Mouse (Mus musculus) megakaryocyte progenitor cell, adult 5-6 weeks (primary cell): Measurements from ENCODE around the gene Rslcan18. TPM values are rescaled to one million over a fixed set of nuclear protein-coding genes. Genes with fewer than 3 reads are reported as not detected.
A peak's percentile ranks its signal among the peaks of the same experiment; 100 is the strongest.
"Not testable (repeated sequence)": the region's sequence is repeated elsewhere in the genome, so short reads cannot be mapped to it uniquely, and the experiment has no call there.

Experiments
- ATAC-seq: replicated peaks from 2 replicates; pipeline ENCODE4 v1.8.0; 2016; ENCODE audit warnings: mild to moderate bottlenecking, moderate TSS enrichment, inconsistent platforms; ENCODE audit not compliant: poor library complexity
- total RNA-seq, 2 experiments: library from RNA; stranded (forward) in 1 of 2; stranded (reverse) in 1 of 2; fragments of 157-497, 149-512 nt in 1 of 2; fragments of 200-1000 nt in 1 of 2; gene quantifications; 2 replicates each; pipeline versions ENCODE4 v1.2.3 to v1.2.4; 2015 to 2017

Gene Rslcan18
- 1.3 and 1.6 TPM in 2 replicates for total RNA-seq (2015)
- total RNA-seq (2017) = 0.20 TPM in 1 of 2 replicates, not detected in the other

- not testable (repeated sequence) for ATAC-seq
Measured at GRCm38 (mm10) chr13:67116163-67116562, at the start of gene Rslcan18. Gene Rslcan18 (minus strand): TSS chr13:67116263.

- ATAC-seq = peak; percentile 97
Measured at GRCm38 (mm10) chr13:67128038-67128721, 12.1 kb upstream of the Rslcan18 start.

- not testable (repeated sequence) for ATAC-seq
Measured at GRCm38 (mm10) chr13:67127507-67127906, 11.4 kb upstream of the Rslcan18 start.

GRCm38 (mm10) chr13:67124460-67124859 lies 8.4 kb upstream of the Rslcan18 start:
- ATAC-seq = no peak

DNA sequence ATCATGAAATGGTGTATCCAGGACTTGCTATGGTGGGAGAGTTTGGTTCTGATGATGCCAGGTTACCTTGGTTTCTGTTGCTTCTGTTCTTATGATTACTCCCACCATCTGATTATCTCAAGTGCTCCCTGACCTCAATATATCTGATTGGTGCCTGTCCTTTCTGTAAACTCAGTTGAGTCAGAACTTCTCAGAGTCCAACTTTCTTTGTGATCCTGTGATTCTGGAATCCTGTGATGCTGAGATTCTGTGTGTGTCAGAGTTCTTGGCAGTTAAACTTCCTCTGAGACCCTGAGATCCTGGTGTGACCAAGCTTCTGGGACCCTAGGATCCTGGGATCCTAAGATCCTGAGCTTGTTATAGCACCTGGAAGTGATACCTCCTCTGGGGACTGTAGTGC lies 5.3 kb upstream of the Rslcan18 start, which contains the start of gene Zfp759:
Zfp759 (plus strand) TSS at position 301 of the 400 bp plus-strand sequence.
- ATAC-seq = not testable (repeated sequence)

- ATAC-seq = no peak
Measured at GRCm38 (mm10) chr13:67113287-67113686, 2.8 kb downstream of the Rslcan18 start.

DNA sequence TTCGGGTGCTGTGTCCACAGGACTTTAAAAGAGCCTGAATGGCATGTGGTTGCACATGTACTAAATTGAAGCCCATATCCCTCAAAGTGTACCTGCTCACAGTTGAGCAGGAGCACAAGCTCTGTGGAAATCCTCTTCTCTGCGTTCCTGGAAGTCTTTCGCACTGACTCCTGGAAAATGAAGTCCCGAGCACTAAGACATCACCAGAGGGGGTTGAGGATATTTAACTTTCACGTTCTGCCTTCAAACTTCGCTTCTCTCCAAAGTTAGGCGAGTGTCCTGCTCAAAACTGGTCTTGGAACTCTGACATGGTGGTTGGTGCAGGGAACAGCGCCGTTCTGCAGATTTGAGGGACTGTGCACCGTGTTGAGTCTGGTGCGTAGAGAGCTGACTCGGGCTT lies 4.0 kb downstream of the Rslcan18 start:
- ATAC-seq = no peak

DNA sequence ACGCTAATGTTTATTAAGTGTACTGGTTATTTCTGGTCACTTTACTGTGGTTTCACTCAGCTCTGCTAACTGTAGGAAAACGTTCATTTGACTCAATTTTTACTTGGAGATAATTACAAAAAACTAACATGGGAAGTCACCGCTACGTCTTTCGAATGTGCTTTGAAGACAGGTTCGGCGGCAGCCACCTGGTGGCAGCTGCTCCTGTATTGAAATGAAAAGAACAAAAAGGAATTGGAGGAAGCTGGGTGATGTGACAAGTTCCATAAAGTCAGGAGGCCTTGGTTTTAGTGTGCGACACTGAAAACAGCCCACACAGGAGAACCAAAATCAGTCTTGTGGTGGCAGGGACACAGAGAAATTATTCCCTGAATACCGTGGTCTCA lies 7.2 kb downstream of the Rslcan18 start:
- ATAC-seq = peak; percentile 75

DNA sequence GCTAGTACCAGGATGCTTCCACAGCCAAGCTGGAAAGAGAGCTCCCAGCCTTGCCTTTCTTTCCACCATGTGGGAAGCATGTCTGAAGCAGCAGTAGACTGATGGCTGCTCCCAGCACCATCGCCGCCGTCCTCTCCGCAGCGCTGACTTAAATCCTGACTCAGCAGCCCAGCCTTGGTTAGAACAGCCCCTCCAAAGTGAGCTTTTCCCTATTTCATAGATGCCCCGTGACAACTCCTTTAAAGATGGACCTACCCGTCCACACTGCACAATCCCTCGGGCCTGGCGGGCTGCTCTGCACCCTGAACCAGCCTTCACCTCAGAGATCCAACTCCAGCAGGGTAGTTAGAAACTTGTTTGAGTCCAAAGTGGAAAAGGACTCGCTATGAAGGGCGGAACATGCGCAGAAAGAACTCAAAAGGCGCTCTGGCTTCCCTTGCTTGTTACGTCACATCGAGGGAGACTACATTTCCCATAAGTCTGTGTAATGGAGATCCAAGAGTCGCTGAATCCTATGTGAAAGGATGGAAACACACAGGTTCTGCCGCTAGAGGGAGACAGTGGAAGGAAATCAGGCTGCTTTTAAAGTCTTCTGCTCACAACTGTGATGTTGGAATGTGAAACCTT lies 7.8 kb downstream of the Rslcan18 start, which contains the start of gene Gm28557:
Gm28557 (minus strand) TSS at position 411 of the 627 bp plus-strand sequence.
- ATAC-seq = peak; percentile 94

GRCm38 (mm10) chr13:67107681-67108080 lies 8.4 kb downstream of the Rslcan18 start:
- no peak for ATAC-seq

DNA sequence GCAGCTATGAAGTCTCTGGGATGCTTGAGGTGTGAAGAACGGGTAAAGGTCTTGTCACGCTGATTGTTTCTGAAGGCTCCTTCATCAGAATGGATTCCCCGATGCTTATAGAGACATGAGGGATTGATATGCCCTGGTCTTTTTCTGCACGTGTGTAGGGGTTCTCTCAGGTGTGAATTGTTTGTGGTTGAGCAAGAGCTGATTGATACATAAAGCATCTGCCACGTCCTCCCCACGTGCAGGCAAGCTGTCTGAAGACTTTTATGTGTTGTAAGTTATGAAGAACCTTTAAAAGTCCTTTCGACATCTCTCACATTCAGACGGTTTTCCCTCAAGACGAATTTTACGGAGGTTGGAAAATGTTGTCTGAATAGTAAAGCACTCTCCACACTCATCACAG lies 18.2 kb downstream of the Rslcan18 start, which contains the start of gene Zfp708:
Zfp708 (minus strand) TSS at position 101 of the 400 bp plus-strand sequence.
- ATAC-seq = no peak

DNA sequence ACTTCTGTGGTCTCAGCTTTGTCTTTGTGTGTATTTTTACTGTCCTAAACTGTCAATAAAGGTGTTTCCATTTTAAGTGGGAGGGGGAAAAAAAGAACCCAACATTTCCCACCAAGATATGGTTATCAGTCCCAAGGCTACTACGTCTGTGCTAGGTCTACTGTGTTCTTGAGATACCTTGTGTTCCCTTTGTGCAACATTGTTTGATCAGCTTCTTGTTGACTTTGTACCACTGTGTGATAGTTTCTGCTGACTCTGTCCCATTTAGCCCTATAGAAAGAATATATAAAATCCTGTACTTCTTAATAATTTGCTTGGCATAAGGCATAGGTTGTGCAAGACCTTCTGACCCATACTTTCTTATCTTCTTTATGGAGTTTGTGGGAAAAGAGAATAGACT lies 25.9 kb downstream of the Rslcan18 start:
- ATAC-seq = no peak

DNA sequence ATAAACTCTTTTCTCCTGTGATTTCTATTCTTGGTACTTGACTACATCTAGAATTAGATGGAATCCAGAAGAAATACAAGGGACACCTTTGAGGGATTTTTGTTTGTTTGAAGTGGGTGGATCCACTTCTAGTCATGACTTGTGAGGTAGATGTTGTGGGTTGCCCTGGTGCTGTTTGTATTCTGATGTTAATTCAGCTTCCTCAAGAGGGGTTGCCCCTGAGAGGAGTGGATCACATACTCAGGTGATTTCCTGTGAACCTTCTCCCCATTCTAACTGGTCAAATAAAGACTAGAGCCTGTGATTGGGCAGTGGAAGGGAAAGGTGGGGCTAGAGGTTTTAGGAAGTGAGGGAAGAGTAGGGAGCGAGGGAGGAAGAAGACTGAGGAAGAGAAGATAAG lies 34.1 kb downstream of the Rslcan18 start:
- ATAC-seq = no peak

GRCm38 (mm10) chr13:67081142-67081713 lies 34.8 kb downstream of the Rslcan18 start:
- ATAC-seq = peak; percentile 89

DNA sequence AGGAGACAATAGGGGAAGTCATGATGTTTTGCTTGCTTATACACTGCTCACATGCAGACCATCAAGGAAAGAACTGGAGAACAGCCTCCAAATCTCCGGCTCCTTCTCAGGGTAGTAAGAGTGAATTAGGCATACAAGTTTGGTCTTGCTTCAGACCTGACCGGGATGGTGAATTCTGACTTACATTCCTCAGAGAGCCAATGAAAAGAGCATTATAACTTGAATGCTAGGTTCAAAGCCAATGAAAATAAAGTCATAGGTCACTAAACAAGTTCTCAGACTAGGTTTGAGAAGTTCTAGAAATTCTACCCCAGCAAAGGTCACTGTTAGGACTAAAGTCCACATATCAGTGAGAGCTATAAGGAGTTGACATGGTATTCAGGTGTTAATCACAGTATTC lies 38.8 kb downstream of the Rslcan18 start:
- no peak for ATAC-seq

- no peak for ATAC-seq
Measured at GRCm38 (mm10) chr13:67072786-67073185, 43.3 kb downstream of the Rslcan18 start.

DNA sequence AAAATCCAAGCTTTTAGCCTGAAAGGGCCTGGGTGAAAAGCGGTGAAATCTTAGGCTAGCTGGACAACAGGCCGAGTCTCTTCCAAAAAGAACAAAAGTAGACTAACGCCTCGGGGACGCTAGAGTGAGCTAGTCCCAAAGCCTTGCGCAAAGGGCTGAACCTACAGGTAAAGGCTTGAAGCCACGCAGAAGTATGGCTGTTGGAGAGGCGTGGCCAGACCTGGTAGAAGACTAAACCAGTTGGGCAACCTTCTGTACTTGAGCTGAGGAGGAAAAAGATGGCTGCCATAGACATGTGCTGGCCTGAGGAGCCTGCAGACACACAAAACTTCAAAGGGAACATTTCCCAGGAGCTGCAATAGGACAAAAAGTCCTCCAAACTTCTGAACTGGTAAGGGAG lies 50.7 kb downstream of the Rslcan18 start:
- ATAC-seq = no peak

- no peak for ATAC-seq
Measured at GRCm38 (mm10) chr13:67062427-67062826, 53.6 kb downstream of the Rslcan18 start.

DNA sequence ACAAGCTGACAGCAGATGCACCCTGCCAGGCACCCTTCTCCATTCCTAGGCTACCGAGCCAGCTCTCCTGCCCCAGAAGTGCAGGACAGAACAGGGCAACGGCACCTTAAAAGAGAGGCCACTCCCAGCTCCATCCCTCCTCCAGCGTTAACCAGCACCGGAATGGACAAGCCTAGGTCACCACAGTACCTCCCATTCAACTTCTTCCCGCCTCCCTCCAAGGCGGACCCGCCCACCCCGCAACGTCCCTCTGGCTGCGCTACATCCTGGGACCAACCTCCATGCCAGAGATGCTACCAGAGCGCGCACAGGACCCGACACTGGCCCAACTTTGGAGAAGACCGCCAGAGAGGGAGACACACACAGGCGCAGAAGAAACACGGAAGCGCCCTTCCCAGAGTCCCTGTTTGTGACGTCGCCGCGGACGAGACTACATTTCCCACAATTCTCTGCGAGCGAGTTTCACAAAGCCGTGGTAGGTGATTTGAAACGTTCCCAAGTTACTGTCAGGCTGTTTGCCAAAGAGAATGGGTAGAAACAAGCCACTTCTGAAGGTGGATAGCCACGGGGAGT lies 55.2 kb downstream of the Rslcan18 start, which contains the start of gene Zfp712:
Zfp712 (minus strand) TSS at position 385 of the 573 bp plus-strand sequence.
- ATAC-seq = peak; percentile 95

GRCm38 (mm10) chr13:67060161-67060785 lies 55.8 kb downstream of the Rslcan18 start:
- peak; percentile 21 for ATAC-seq
